Mouse (Mus musculus) liver, adult (tissue): Measurements from ENCODE around the gene Smarca4.

Source experiments
- GATA4 ChIP-seq: IDR thresholded peaks from 2 replicates; pipeline ENCODE4 v1.6.1; 2014; ENCODE audit warnings: mild to moderate bottlenecking, low read length; ENCODE audit not compliant: insufficient replicate concordance

Gene Smarca4

DNA sequence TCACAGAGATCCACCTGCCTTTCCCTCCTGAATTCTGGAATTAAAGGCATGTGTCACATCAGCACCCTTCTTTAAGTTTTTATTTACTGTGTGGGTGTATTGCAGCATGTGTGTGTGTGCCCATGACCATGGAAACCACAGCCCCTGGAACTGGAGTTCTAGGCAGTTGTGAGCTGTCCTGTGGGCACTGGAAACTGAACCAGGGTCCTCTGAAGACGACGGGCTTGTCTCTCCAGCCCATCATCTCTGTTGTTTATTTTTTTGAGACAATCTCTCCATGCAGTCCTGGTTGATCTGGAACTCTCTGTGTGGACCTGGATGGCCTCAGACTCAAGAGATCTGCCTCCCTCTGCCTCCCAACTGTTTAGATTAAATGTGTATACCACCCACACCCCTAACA is 101.0 kb downstream of the Smarca4 start:
- no peak for TF ChIP-seq GATA4

DNA sequence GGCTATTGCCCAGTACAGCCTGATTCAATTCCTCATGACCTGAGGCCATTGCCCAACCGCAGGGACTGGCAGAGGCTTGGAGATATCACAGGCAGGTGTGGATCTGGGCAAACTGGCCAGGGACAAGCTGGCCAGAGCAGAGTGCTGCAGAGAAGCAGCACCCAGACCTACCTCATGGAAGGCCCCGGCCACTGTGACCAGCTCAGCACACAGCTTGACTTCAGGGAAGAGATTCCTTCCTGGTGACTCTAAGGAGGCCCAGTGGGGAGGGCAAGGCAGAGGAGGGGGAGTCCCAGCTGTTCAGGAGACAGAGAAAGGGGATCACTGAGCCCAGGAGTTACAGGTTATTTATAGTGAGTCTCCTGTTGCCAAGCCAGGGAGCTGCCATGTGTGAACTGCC is 105.1 kb downstream of the Smarca4 start:
- TF ChIP-seq GATA4 = peak; percentile 69; the same call in 1 of the 2 replicates

DNA sequence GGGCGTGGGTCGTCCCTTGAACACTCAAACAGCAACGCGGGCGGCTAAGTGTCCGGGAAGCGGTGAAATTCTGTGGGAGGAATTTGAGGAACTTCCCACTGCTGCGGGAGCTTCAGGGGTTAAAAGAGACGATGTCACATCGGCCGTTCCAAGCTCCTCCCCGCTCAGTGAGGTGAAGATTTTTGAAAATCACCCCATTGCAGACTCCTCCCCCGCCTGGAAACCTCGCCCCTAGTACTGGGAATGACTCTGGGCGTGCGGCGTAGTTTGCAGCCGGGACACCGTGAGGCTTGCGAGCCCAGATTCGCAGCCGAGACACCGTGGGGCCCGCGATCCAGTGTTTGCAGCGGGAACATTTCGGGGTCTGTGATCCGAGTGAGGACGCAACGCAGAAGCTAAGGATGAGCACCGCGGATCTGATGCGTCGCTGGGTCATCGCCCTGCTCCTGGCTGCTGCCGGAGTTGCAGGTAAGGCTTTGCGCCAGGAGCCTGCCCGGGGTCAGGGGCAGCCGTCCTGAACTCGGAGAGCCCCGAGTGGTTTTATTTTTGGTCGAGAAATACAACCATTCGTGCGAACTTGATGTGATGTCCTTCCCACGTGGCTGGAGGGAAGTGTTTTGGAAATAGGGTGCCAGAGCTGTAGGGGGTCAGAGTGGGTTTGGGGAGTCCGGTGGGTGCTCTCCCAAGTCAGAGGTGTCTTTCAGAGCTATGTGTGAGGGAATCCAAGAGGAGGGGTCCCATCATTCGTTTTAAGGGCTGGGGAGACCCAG is 107.6 kb downstream of the Smarca4 start, which contains the start of gene Ldlr:
TSS of gene Ldlr (plus strand) at position 107 of the 770 bp plus-strand sequence.
- no peak for TF ChIP-seq GATA4

DNA sequence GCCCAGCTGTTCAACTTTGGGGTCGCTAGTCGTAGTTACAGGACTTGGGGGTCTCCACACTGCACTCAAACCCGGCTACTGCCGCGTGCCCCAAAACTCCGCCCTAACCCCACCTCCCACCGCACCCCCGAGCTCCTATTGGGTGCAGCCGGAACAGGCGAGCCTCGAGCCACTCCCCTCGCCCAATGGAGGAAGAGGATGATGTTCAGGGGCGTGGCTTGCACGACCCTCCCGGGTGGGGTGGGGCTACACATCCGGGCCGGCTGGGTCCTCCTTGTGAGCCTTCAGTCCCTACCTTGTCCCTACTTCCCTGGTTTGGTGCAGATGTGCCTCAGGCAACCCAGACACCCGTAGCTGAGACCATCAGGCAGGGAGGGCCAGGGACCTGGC is 108.2 kb downstream of the Smarca4 start:
- TF ChIP-seq GATA4 = no peak

DNA sequence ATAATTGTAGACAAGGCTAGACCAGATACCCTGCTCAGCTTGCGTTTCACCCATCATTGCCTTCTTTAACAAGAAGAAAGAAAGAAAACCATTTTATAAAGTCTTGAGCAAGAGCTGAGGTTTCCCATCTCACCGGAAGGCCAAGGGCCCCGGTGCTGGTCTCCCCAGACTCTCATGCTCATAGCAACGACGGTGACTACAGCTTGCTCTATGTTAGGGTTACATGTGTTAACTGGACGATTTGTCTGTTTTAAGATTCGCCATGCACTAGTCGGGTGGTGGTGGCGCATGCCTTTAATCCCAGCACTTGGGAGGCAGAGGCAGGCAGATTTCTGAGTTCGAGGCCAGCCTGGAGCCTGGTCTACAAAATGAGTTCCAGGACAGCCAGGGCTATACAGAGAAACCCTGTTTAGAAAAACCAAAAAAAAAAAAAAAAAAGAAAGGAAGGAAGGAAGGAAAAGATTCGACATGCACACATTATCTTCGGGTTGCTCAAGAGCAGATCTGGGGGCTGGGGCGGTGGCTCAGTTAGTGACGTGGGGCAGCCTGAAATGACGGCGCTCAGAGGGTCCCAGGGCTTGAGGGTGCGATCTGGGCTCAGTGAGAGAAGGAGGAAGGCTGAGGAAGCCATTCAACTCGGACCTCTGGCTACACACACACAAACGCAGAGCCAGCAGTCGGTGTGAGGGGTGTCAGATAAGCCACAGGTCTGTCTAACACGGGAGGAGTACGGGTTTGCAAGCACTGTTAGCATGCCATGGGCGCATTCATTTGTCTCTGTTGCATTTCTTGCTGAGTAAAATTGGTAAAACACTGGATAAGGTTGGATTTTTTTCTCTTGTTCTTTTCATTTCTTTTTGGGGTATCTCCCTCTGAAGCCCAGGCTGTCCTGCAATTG is 109.5 kb downstream of the Smarca4 start:
- no peak for TF ChIP-seq GATA4

DNA sequence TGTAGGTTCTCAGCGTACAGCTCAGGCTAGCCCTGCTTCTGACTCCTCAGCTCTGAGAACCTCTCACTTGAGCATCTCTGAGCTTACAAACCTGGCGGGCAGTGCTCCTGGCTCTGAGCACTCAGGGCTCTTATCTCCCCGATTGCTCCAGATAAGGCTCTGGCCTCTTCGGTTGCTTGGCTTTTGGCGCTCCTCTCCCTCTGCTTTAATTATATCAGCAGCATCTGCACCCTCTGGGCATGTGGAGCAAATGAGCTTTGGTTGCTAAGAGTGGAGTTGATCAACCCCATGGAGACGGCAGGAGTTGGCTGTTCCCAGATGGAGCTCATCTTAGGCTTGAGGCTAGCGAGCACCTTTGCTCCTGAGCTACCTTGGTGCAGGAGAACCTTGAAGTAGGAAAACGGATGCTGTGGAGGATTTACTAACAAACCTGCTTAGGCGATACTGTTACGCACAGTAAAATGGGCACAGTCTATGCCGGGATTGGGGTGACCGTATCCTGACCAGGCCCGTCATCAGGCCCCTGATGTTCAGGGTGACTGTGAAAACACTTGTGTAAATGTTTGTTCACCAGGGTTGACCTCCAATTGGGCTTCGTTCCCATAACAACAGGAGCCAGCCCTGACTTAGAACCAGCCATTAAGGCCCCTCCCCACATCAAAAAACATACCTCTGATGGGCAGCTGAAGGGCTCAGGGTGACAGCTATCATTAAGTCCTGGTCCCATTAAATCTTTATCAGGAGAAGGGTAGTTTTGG is 110.4 kb downstream of the Smarca4 start:
- peak; percentile 90; the same call in 1 of the 2 replicates for TF ChIP-seq GATA4

DNA sequence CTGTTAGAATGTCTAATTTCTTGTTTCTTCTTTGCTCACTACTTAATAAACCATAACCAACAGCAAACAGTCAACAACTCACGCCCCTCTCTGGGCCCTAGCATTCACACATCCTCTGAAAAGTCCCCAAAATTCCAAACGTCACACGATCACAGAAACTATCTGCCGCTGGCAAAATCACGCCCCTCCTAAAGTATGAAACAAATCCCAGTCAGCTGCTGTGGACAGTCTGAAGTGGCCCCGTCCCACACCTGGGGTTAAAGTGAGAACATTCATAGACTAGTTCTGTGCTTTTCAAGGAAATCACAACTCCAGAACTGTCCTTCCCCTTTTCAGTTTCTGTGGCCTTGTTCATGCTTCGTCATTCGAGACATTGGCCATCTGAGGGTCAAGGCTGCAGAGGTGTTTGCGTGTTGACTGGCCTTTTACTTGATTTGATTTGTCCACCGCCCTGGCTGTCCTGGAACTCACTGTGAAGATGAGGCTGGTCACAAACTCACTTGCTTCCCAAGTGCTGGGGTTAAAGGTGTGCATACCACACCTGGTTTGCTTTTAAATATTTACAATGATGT is 112.4 kb downstream of the Smarca4 start:
- no peak; the same call in 1 of the 2 replicates for TF ChIP-seq GATA4

DNA sequence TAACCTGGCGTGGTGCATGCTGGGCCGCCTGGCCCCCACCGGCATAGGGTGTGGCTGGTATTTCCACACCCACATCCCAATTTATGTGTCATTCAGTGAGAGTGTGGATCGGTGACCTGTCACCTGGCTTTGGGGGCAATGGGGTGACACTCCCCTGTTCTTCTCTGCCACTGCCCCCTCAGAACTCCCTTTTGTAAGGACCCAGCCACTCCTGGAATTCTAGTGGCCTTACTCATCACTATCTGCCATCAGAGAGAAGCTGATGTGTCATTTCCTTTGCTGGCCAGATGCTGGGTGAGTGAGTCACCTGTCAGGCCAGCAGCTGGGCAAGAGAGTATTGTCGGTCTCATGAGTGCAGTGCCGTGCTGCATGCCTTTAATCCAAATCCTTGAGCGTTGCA is 113.3 kb downstream of the Smarca4 start:
- TF ChIP-seq GATA4 = no peak

DNA sequence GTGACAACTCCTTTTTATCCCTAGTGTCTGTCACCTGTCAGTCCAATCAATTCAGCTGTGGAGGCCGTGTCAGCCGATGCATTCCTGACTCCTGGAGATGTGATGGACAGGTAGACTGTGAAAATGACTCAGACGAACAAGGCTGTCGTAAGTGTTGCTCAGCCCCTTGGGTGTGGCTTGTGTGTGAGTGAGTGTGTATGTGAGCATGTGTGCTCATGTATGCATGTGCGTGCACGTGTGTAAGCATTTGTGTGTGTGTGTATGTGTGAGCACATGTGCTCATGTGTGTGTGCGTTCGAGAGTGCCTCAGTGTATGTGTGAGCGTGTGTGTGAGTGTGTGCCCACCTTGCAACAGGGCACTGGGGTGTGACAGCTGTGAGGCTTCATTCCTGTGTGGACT is 116.3 kb downstream of the Smarca4 start:
- no peak for TF ChIP-seq GATA4

DNA sequence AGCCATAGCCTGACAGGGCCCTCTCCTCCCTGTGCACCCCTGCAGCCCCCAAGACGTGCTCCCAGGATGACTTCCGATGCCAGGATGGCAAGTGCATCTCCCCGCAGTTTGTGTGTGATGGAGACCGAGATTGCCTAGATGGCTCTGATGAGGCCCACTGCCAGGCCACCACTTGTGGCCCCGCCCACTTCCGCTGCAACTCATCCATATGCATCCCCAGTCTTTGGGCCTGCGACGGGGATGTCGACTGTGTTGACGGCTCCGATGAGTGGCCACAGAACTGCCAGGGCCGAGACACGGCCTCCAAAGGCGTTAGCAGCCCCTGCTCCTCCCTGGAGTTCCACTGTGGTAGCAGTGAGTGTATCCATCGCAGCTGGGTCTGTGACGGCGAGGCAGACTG is 117.5 kb downstream of the Smarca4 start:
- no peak for TF ChIP-seq GATA4

DNA sequence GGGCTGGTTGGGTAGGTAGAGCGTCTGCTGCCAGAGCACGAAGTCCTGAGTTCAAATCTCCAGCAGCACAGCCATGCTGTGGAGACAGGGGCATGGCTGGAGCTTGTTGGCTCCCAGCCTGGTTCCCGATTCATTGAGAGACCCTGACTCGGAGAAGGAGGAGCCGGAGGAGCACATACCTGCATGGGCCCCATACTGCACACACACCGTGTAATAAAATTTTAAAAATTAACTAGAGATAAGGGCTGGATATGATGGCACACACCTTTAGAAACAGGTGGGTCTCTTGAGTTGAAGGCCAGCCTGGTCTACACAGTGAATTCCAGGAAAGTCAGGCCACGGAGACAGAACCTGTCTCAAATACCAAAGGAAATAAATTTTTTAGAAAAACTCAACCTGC is 118.0 kb downstream of the Smarca4 start:
- no peak for TF ChIP-seq GATA4

DNA sequence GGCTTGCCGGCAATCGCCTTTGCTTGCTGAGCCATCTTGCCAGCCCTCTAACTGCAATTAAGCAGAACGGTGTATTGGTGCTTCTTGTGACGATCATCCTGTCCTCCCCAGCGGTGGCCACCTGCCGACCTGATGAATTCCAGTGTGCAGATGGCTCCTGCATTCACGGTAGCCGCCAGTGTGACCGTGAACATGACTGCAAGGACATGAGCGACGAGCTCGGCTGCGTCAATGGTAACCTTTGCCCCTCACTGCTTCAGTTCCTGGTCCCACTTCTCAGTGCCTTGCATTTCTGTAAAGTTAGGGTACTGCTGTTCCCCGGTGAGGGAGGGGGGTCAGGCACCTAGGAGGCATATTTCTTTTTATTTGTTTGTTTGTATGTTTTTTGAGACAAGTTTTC is 119.2 kb downstream of the Smarca4 start:
- TF ChIP-seq GATA4 = no peak

DNA sequence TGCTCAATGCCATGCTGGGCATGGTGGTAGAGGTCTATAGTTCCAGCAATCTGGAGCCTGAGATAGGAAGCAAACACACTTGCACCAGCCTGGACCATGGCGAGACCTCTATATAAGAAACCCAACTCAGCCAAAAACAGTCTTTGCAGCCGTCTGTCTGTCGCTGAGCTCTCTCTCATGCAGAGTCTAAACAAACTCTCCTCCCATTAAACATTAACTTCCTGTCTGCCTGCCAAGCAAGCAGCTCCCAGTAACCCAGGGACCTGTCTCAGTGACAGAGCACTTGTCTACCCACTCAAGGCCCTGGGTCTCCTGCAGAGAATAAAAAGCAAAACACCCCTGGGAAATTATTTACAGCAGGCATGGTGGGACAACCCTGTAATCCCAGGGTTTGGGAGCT is 120.6 kb downstream of the Smarca4 start:
- no peak for TF ChIP-seq GATA4

DNA sequence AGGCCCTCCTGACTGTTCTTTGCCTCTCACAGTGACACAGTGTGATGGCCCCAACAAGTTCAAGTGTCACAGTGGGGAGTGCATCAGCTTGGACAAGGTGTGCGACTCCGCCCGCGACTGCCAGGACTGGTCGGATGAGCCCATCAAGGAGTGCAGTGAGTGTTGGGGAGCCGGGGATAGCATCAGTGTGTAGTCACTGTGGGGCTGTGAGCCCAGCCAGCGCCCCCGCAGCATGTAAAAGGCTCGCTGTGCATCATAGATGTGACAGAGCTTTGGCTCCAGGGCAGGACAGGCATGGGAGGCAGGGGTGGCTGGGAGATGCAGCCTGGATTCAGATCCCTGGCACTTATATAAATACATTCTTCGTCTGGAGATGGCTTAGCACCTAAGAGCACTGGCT is 121.2 kb downstream of the Smarca4 start:
- no peak for TF ChIP-seq GATA4

DNA sequence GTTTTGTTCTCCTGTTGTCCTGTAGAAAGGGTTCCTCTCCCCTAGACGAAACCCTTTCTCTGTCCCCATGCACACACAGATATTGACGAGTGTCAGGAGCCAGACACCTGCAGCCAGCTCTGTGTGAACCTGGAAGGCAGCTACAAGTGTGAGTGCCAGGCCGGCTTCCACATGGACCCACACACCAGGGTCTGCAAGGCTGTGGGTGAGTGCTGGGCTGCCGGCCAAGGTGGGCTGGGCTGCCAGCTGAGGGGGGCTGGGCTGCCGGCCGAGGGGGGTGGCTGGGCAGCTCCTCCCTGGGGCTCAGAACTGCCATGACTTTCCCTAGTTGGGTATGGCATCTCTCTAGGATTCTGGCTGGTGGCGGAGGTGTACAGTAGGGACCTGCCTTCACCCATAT is 122.8 kb downstream of the Smarca4 start:
- no peak for TF ChIP-seq GATA4
